Mouse (Mus musculus) liver, embryonic 15.5 days (tissue): ENCODE results near the gene A3galt2. TPM values are rescaled to one million over a fixed set of nuclear protein-coding genes. Genes with fewer than 3 reads are reported as not detected.

Experiments used
- ATAC-seq: fragments of 200-750 bp; cut with Nextera tagmentation; 2 replicates; pipeline ENCODE4 v1.8.0; 2017; ENCODE audit warnings: moderate number of reproducible peaks, mild to moderate bottlenecking, moderate library complexity; ENCODE audit not compliant: insufficient read depth
- H3K27ac ChIP-seq: fragments of 300-500 bp; sonication (generic); replicated peaks from 2 replicates; pipeline ENCODE4 v1.5.1; 2015; ENCODE audit warnings: mild to moderate bottlenecking, inconsistent platforms
- H3K27me3 ChIP-seq: fragments of 300-500 bp; sonication (generic); 2 replicates; pipeline ENCODE4 v1.6.1; 2015; ENCODE audit warnings: mild to moderate bottlenecking, inconsistent platforms
- H3K36me3 ChIP-seq: fragments of 300-500 bp; sonication (generic); replicated peaks from 2 replicates; pipeline ENCODE4 v1.6.1; 2015; ENCODE audit warnings: moderate library complexity, mild to moderate bottlenecking, inconsistent platforms
- H3K4me1 ChIP-seq: fragments of 300-500 bp; sonication (generic); replicated peaks from 2 replicates; pipeline ENCODE4 v1.6.1; 2015; ENCODE audit warnings: inconsistent platforms
- H3K4me2 ChIP-seq: fragments of 300-500 bp; sonication (generic); 2 replicates; pipeline ENCODE4 v1.6.1; 2015; ENCODE audit warnings: moderate library complexity, mild to moderate bottlenecking, inconsistent platforms
- H3K4me3 ChIP-seq: fragments of 300-500 bp; sonication (generic); replicated peaks from 2 replicates; pipeline ENCODE4 v1.5.1; 2015; ENCODE audit warnings: mild to moderate bottlenecking, inconsistent platforms
- H3K9ac ChIP-seq: fragments of 300-500 bp; sonication (generic); 2 replicates; pipeline ENCODE4 v1.6.1; 2015; ENCODE audit warnings: moderate library complexity, mild to moderate bottlenecking, inconsistent platforms
- H3K9me3 ChIP-seq: fragments of 300-500 bp; sonication (generic); replicated peaks from 2 replicates; pipeline ENCODE4 v1.6.1; 2016; ENCODE audit warnings: inconsistent platforms
- WGBS: fragments of 180-500 bp; shearing (Covaris S2); methylation state at CpG from one replicate; pipeline ENCODE4 v1.1.7; 2015; ENCODE audit warnings: mixed read lengths; ENCODE audit not compliant: insufficient replicate concordance; 5-methylcytosine and 5-hydroxymethylcytosine counted together
- polyA plus RNA-seq: library from polyadenylated mRNA; unstranded; fragments of >200 nt; fragmentation: Nextera tagmentation; extraction: Ambion mirVana; gene quantifications from 2 replicates; pipeline ENCODE4 v1.2.1, GENCODE M21; 2015

A3galt2 gene
- polyA plus RNA-seq, 1 experiment from 2014 or later, result not detected

- Histone ChIP-seq H3K4me1 (peaks cover 43% of the 10 kb centered on the region), H3K9ac (no peak overlapping the region), H3K27me3 (0 out of 2 replicates have a peak, but pooled peaks cover 5% of the 10 kb centered on the region), H3K4me3 (no peak overlapping the region), H3K4me2 (no peak overlapping the region; the same call in 1 of the 2 replicates), H3K27ac (no peak overlapping the region), H3K9me3 (no peaks in the 10 kb centered on the region), H3K36me3 (no peaks in the 10 kb centered on the region)
- 51% methylated on average over 14 of the region's 14 CpGs for WGBS
- ATAC-seq, result no peak
Measured at GRCm38 (mm10) chr4:128715241-128716204, 39.6 kb upstream of the A3galt2 start.

GRCm38 (mm10) chr4:128716279-128716678, 38.9 kb upstream of the A3galt2 start:
- no peak for ATAC-seq
- no peak overlapping the region for H3K4me2 ChIP-seq
- peaks cover 47% of the 10 kb centered on the region for H3K4me1 ChIP-seq
- WGBS, result 39% methylated on average over 4 of the region's 4 CpGs
- no peak overlapping the region for H3K27ac ChIP-seq
- no peaks in the 10 kb centered on the region for H3K9me3 ChIP-seq
- H3K27me3 ChIP-seq, result no peaks in the 10 kb centered on the region
- no peak overlapping the region for H3K9ac ChIP-seq
- no peak overlapping the region for H3K4me3 ChIP-seq
- no peaks in the 10 kb centered on the region for H3K36me3 ChIP-seq

- Histone ChIP-seq H3K9ac (no peak overlapping the region), H3K4me1 (peaks cover 43% of the 10 kb centered on the region)
- WGBS, result 71% methylated on average over 9 of the region's 9 CpGs
Measured at GRCm38 (mm10) chr4:128716731-128717130, 38.4 kb upstream of the A3galt2 start.

GRCm38 (mm10) chr4:128720110-128720509, 35.1 kb upstream of the A3galt2 start:
- Histone ChIP-seq H3K9ac (no peak overlapping the region), H3K27ac (no peak overlapping the region), H3K4me3 (no peak overlapping the region), H3K27me3 (no peaks in the 10 kb centered on the region), H3K4me1 (peaks cover 34% of the 10 kb centered on the region), H3K9me3 (no peaks in the 10 kb centered on the region), H3K36me3 (no peaks in the 10 kb centered on the region), H3K4me2 (no peak overlapping the region)
- WGBS, result 8% methylated on average over 5 of the region's 5 CpGs
- peak; percentile 63 for ATAC-seq

More at GRCm38 (mm10) chr4:128716731-128717130, 38.4 kb upstream of the A3galt2 start:
- Histone ChIP-seq H3K27me3 (no peaks in the 10 kb centered on the region), H3K4me3 (no peak overlapping the region), H3K9me3 (no peaks in the 10 kb centered on the region), H3K4me2 (no peak overlapping the region), H3K27ac (no peak overlapping the region), H3K36me3 (no peaks in the 10 kb centered on the region)
- no peak for ATAC-seq

- ATAC-seq, result no peak
- Histone ChIP-seq H3K4me3 (no peak overlapping the region), H3K4me1 (peaks cover 26% of the 10 kb centered on the region), H3K9ac (no peak overlapping the region), H3K27ac (no peak overlapping the region), H3K9me3 (no peaks in the 10 kb centered on the region), H3K27me3 (peaks cover 4% of the 10 kb centered on the region; the same call in 1 of the 2 replicates), H3K4me2 (no peak overlapping the region), H3K36me3 (no peaks in the 10 kb centered on the region)
- 84% methylated on average over 9 of the region's 9 CpGs for WGBS
Measured at GRCm38 (mm10) chr4:128721061-128721648, 34.0 kb upstream of the A3galt2 start.

- H3K9ac ChIP-seq, result no peak overlapping the region
- no peaks in the 10 kb centered on the region for H3K9me3 ChIP-seq
- no peak overlapping the region for H3K4me3 ChIP-seq
- no peak overlapping the region for H3K4me2 ChIP-seq
- H3K27ac ChIP-seq, result no peak overlapping the region
- no peaks in the 10 kb centered on the region for H3K36me3 ChIP-seq
- no peak for ATAC-seq
- WGBS, result 61% methylated on average over 4 of the region's 4 CpGs
- peaks cover 26% of the 10 kb centered on the region for H3K4me1 ChIP-seq
- peaks cover 4% of the 10 kb centered on the region; the same call in 1 of the 2 replicates for H3K27me3 ChIP-seq
Measured at GRCm38 (mm10) chr4:128721761-128722160, 33.4 kb upstream of the A3galt2 start.

GRCm38 (mm10) chr4:128722932-128723331, 32.2 kb upstream of the A3galt2 start:
- peaks cover 32% of the 10 kb centered on the region for H3K4me1 ChIP-seq
- no peaks in the 10 kb centered on the region for H3K9me3 ChIP-seq
- H3K36me3 ChIP-seq, result no peaks in the 10 kb centered on the region
- H3K27me3 ChIP-seq, result peaks cover 4% of the 10 kb centered on the region; the same call in 1 of the 2 replicates
- no peak overlapping the region for H3K4me3 ChIP-seq
- ATAC-seq, result no peak
- H3K27ac ChIP-seq, result no peak overlapping the region
- H3K4me2 ChIP-seq, result no peak overlapping the region
- WGBS, result 74% methylated on average over 8 of the region's 8 CpGs
- no peak overlapping the region for H3K9ac ChIP-seq

- H3K9ac ChIP-seq, result no peak overlapping the region
- H3K27me3 ChIP-seq, result peaks cover 4% of the 10 kb centered on the region; the same call in 1 of the 2 replicates
- H3K4me3 ChIP-seq, result no peak overlapping the region
- WGBS, result 66% methylated on average over 13 of the region's 13 CpGs
- H3K36me3 ChIP-seq, result no peaks in the 10 kb centered on the region
- no peak for ATAC-seq
- peaks cover 37% of the 10 kb centered on the region for H3K4me1 ChIP-seq
- no peaks in the 10 kb centered on the region for H3K9me3 ChIP-seq
- no peak overlapping the region for H3K27ac ChIP-seq
- no peak overlapping the region for H3K4me2 ChIP-seq
Measured at GRCm38 (mm10) chr4:128723431-128723830, 31.7 kb upstream of the A3galt2 start.

- Histone ChIP-seq H3K27me3 (peaks cover 4% of the 10 kb centered on the region; the same call in 1 of the 2 replicates), H3K9ac (no peak overlapping the region), H3K36me3 (no peaks in the 10 kb centered on the region), H3K27ac (no peak overlapping the region), H3K4me2 (no peak overlapping the region), H3K4me1 (peaks cover 43% of the 10 kb centered on the region), H3K9me3 (no peaks in the 10 kb centered on the region), H3K4me3 (no peak overlapping the region)
- ATAC-seq, result no peak
- 65% methylated on average over 7 of the region's 7 CpGs for WGBS
Measured at GRCm38 (mm10) chr4:128724059-128724458, 31.1 kb upstream of the A3galt2 start.

GRCm38 (mm10) chr4:128727019-128727720, 28.0 kb upstream of the A3galt2 start:
- H3K27ac ChIP-seq, result peak overlapping the region; percentile 94
- H3K4me3 ChIP-seq, result peak overlapping the region; percentile 92
- peak; percentile 92 for ATAC-seq
- H3K9me3 ChIP-seq, result no peaks in the 10 kb centered on the region
- peaks cover 4% of the 10 kb centered on the region; the same call in 1 of the 2 replicates for H3K27me3 ChIP-seq
- H3K4me2 ChIP-seq, result peak overlapping the region; percentile 90
- peaks cover 44% of the 10 kb centered on the region for H3K4me1 ChIP-seq
- WGBS, result 5% methylated on average over 47 of the region's 68 CpGs
- peak overlapping the region; percentile 96 for H3K9ac ChIP-seq
- peaks cover 6% of the 10 kb centered on the region; the same call in 1 of the 2 replicates for H3K36me3 ChIP-seq
